Mouse (Mus musculus) lung, postnatal 36 days (tissue): ENCODE measurements around the gene Spryd4.
A peak's percentile ranks its signal among the peaks of the same experiment; 100 is the strongest.
"Not testable (repeated sequence)": the region's sequence is repeated elsewhere in the genome, so short reads cannot be mapped to it uniquely, and the experiment has no call there.

Experiments
- DNase-seq: peaks from one replicate; pipeline ENCODE4 v3.0.0; 2022; ENCODE audit warnings: mixed read lengths

The Spryd4 gene

DNA sequence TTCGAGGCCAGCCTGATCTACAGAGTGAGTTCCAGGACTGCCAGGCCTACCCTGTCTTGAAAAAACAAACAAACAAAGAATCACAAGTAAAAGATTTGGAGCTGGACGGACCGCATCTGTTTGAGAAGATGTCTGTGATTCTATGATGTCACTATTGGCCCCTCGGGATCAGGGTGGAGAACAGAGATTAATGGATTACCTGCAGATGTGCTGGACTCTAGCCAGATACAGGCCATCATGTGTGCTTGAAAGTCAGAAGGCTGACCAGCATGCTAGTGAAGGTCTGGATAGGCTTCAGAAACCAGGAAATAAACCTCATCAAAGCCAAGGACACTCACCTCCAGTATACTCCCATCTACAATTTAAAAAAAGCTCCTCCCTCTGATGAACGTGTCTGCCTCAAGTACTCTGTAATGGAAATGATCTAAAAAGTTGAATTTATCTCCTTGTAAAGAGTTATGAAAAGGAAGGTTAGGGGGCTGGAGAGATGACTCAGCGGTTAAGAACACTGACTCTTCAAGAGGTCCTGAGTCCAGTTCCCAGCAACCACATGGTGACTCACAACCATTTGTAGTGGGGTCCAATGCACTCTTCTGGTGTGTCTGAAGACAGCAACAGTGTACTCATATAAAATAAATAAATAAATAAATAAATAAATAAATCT, 26.2 kb downstream of the Spryd4 start:
- no peak for DNase-seq

DNA sequence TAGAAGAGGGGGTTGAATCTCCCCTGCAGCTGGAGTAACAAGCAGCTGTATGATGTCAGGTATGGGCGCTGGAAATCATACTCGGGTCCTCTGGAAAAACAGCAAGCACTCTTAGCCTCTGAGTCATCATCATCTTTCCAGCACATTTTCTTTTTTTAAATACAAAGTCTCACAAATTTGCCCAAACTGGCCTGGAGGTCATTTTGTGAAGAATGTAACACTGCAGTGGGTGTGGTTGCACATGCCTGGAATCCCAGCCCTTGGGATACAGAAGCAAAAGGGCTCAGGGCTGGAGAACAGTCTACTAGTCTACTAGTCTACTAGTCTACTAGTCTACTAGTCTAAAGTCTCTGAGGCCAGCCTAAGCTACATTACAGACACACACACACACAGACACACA, 27.3 kb downstream of the Spryd4 start:
- DNase-seq: no peak

DNA sequence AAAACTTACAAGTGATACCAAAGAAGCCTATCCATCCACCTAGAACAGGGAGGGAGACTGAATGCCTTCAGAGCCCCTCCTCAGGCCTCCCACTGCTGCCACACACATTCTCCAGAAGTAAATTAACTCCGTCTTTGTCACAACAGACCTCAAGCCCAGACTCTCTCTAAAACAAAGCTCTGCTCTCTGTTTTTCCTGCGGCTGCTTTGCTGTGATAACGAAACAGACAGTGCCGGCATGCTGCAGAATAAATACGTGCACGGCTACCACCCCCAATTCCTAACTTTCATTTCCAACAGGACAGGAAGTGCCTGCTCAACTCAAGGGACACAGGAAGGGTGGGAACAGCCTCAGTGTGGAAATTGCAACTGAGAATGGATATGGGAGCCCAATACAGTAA, 31.6 kb downstream of the Spryd4 start, which contains the start of gene Rbms2:
Gene Rbms2 (minus strand): TSS at position 309 of the 400 bp plus-strand sequence.
- DNase-seq: peak; percentile 84

DNA sequence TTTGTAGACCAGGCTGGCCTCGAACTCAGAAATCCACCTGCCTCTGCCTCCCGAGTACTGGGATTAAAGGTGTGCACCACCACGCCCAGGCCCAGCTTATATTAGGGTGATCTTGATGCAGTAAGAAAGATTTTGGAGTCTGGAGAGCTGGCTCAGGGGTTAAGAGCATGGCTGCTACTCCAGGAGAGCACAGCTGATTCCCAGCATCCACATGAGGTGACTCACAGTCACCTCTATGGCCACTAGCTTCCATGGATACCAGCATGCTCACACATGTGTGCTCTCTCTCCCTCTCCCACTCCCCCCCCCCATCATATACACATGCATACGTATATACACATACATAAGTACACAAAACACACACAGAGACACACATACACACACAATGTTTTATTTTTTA, 34.3 kb downstream of the Spryd4 start:
- DNase-seq: no peak

DNA sequence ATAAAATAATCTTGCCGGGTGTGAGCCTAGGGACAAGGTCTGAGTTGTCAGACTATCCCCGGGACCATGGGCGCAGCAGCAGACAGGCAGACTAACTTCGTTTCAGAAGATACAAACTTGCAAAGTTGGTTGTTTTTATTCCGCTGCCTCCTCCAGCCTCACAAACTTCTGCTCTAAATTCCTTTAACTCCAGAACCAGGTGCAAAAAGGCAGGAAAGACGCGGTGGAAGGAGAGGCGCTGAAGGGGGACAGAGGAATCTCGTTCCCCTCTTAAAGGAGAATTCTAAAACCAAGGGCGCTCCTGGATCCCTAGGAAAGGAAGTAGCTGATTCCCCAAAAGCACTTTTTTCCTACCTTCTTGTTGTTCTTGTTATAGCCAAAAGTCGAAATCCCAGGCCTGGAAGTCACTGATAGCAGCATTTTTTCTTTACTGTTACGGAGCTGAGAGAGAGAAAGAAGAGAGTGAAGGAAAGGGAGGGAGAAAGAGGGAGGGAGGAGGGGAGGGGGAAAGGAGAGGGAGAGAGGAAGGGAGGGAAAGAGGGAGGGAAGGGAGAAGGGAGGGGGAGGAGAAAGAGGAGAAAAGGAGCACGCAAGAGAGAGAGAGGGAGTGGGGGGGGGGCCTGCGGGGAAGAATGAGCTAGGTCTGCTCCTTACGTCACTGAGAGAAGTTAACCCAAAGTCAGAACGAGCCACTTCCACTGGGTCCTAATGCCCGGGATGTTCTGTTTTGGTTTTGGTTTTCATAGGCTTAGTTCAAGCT, 35.4 kb downstream of the Spryd4 start:
- DNase-seq: peak; percentile 90

DNA sequence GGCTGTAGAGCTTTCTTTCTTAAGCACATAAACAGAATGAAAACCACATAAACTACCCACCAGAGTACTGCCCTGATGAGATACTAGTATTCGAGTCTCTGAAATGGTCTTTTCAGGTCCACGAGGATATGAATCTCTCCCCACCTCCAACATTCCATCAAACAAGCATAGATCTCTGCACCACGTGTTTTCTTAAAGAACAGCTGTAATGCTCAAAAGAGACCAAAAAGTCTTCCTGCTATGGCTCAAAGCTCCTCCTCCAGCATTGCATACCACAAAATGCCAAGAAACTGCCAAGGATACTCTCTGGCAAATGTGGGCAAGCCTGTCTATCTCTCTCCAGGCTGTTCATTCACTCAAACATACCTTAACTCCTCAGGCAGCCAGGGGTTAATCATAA, 36.3 kb downstream of the Spryd4 start:
- no peak for DNase-seq

DNA sequence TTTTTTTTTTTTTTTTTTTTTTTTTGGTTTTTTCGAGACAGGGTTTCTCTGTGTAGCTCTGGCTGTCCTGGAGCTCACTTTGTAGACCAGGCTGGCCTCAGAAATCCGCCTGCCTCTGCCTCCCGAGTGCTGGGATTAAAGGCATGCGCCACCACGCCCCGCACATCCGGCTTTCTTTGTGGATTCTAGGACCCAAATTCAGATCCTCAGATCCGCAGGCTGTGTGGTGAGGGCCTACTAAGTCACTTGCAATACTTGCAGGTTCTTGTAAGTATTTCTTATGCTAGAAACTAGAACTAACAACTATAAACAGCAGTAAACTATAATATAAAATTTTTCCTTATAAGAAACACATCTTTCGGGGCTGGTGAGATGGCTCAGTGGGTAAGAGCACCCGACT, 40.3 kb downstream of the Spryd4 start:
- DNase-seq: not testable (repeated sequence)

DNA sequence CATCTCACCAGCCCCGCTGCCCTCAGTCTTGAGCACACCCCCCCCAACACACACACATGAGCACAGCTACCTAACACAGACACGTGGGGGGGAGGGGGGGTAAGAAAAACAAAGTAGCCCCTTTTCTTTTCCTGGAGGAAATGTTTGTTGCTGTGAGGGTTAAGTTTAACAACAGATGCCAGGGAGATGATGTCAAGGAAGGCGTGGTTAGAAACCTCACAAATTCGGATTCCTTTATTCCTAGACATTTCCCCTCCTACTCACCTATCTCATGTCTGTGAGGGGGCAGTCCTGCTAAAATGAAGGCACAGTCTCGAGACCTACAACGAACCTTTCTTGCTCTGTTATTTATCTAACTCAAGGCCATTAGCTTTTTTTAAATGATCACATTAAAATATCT, 44.5 kb downstream of the Spryd4 start:
- DNase-seq: no peak

DNA sequence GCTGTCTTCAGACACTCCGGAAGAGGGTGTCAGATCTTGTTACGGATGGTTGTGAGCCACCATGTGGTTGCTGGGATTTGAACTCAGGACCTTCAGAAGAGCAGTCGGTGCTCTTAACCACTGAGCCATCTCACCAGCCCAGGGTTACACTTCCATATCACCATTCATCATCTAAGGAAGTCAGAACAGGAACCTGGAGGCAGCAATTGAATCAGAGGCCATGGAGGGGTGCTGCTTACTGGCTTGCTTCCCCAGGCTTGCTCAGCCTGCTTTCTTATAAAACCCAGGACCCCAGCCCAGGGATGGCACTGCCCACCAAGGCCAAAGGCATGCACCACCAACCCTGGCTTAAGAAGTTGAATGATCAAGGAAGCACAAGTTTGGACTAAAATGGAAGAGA, 45.9 kb downstream of the Spryd4 start:
- DNase-seq: not testable (repeated sequence)
